Mouse (Mus musculus) mesoderm, embryonic 11.5 days (tissue): ENCODE measurements at regions not wholly inside any gene's neighbourhood (a gene's known extent, or its start where the extent isn't known, plus 50 kb on each side); places are given as distances from the start of the nearest gene placed in this dataset.

ENCODE experiments used
- DNase-seq: peaks from one replicate; pipeline ENCODE4 v3.0.0-alpha.2; 2012; ENCODE audit warnings: low read depth, low spot score

DNA sequence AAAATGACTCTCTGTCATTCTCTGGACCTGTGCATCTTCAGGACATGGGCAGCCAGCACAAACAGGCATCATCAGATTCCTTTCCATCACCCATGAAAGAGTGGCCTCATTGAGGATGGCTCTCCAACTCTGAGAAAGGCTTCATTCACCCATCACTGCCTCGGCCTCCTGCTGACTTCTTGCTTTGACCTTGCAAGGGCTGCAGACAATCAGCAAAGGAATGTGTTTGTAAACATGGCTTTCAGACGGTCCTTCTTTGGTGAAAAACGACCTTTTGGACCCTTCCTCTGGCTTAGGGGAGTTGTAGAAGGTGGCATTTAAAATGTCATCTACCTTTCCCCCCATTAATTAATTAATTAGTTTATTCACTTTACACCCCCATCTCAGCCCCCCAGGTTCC lies 134.3 kb downstream of the Moxd1 start:
- DNase-seq: no peak

DNA sequence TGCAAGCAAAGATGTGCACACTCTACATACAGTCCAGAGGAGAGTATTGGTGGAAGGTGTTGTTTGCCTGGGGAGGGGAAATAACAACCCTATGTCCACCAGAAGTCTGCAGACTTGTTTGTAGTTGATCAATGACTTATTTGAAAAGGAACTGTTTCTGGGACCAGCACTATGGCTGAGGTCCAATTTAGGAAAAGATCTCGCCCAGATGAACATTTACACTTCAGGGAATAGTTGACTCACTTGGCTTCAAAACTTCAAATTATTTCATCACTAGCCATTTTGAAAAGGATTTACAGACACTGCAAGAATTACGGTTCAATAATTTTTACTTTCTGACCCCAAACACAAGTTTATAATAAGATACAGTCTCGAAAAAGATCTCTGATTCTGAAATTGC lies 138.1 kb downstream of the Moxd1 start:
- no peak for DNase-seq

DNA sequence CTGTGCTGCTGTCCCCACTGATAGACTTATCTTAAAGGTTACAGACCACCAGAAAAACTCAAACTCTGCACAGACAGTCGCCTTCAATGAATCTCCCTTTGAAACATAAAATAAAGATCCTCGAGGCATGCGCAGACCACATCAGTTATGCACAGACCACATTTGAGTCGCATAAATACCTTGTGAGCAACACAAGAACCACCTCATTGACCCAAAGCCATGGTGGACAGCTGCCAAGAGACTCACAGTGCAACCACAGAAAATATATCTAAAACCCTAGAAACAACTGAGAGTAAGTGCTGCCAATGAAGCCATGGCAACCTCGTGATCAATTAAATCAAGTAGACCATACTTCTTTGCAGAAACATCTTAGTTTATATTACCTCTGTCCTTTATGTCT lies 142.1 kb downstream of the Moxd1 start:
- peak; percentile 27 for DNase-seq

GRCm38 (mm10) chr10:24367010-24367409 lies 143.7 kb downstream of the Moxd1 start:
- no peak for DNase-seq

DNA sequence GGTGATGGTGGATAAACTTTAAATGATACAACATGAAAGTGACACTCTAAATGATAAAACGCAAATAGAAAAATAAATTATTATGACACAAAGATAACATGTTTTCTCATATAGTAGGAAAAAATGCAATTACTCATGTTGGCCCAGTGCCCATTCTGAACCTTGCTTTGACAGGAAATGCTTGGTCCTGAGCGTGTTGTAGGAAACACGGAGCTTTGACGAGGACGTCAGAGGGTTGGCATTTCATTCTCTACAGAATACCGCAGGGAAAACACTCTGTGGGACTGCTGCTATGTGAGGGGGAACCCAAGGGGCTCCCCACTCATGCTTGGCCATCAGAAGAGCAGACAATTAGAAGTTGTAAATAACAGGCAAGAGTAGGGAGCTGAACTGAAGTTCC lies 150.6 kb downstream of the Moxd1 start:
- DNase-seq: no peak

DNA sequence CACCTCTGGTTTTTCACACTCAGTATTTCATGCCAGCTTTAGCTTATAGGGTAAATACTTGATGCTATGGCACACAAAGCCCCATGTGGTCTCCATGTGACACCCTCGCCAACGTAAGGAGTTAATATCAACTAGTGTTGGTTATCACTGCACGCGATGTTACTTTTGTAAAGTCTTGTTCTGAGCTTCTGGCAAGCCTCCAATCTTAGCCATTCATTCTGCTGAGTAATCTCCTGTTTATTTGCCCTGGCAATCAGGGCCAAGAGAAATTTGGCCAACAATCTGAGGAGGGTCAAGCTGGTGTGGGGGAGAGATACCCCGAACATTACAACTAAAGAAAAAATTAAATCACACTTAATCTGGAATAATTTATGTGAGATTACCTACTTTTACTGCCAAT lies 156.0 kb downstream of the Moxd1 start:
- no peak for DNase-seq

DNA sequence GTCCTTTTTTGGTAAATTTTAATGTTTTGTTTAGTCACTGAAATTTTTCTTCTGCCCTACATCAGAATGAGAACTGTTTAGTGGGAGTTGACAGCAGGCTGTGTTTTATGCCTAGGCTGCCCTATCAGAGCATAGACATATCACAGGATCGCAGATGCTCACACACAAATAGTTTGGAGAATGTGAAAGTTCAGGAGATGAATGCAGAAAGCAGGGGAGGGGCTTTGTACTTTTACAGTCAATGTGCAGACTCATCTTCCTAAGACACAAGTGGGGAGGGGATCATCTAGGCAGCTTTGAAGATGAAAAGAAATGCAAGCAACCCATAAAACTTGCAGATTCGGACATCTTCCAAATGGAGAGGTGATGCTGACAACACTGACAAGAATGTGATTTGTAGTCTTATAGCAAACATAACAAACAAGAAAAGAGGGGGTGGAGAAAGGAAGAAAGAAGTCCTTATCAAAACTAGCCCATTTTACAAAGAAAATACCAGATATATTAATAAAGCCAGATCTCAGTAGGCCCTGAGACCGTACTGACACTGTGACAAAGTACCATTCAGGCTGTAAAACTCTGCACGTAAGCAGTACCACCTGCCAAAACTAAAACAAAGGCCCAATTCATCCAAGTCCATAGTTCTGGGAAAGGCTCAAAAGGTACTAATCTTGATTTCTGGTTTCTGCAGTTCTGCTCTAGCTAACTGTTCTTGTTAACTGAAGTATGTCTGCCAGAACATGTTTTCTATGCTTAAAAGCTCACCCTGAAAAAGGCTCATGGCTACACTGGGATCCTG lies 157.4 kb downstream of the Moxd1 start:
- DNase-seq: no peak

GRCm38 (mm10) chr10:24381917-24382316 lies 158.6 kb downstream of the Moxd1 start:
- DNase-seq: peak; percentile 34

GRCm38 (mm10) chr10:24384061-24384460 lies 160.7 kb downstream of the Moxd1 start:
- DNase-seq: no peak

- no peak for DNase-seq
Observed at GRCm38 (mm10) chr10:24388229-24388628, 164.9 kb downstream of the Moxd1 start.

GRCm38 (mm10) chr10:24391039-24391438 lies 167.7 kb downstream of the Moxd1 start:
- DNase-seq: no peak

GRCm38 (mm10) chr10:24392066-24392465 lies 168.7 kb downstream of the Moxd1 start:
- DNase-seq: no peak

- peak; percentile 23 for DNase-seq
Observed at GRCm38 (mm10) chr10:24395999-24396784, 172.9 kb downstream of the Moxd1 start.

GRCm38 (mm10) chr10:24397125-24397524 lies 173.8 kb downstream of the Moxd1 start:
- DNase-seq: no peak

DNA sequence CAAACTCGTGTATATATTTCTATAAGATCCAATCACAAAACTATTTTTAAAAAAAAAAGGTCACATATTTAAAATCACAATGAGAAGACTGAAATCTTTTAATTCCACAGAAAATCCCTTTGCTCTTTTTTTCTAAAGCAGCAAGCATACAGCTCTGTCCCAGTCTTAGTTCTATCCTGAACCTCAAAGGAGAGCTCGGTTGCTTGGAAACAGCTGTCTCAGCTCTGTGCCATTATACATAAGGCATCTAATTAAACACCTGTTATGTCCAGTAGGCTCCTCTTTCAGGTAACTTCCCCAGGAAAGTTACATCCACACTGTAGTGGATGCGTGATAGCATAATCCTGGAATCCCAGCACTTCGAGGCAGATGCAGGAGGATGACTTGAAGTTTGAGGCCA lies 181.5 kb downstream of the Moxd1 start:
- no peak for DNase-seq

DNA sequence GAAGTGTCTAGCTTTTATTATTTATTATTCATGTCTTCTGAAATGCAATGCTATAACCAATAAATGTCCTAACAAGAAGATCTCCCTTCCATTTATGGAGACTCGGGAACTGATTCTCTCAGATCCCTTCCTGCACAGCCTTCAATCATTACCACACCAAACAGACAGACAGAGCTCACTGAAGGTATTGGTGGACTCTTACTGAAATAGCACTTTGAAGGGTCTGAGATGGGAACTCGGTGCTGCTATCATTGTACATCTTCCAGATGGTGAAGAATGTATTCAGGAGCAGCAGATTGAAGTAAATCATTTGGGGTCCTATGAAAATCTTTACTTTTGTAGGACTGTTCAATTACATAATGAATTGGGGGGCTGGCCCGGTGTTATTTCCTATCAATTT lies 183.6 kb downstream of the Moxd1 start:
- no peak for DNase-seq

DNA sequence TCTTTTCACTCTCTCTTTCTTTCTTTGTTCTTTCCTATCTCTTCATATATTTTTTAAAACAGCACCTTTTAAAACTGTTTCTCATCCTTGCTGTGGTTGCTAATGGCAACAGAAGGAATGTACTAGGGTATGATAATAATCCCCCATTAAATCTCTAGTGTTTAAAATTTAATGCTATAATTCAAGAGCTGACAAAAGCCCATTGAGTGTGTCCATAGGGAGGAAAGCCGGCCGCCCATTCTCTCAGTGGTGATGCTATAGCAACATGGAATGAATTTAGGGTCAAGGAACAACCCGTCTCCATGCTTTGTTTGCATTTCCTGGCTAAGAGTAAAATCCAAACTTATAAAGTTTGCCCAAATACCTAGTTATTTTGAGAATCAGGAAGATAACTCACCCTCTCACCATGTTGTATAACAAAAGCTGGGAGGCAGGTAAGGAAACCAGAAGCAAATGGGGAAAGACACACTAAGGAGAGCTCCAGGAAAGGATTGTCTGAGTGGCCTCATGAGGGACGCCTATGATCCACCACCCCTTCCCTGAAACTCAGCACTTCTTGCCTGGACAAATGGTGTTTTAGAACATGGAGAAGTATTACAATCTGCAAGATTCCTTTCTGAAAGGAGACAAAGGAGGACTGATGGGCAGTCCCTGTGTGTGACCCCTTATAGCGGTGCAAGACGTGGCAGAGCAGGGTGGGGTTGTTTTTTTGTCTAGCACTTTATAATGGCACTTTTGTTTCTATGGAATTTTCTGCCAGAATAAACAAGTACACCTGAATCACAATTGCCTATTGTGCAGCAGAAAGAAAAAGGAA lies 184.3 kb downstream of the Moxd1 start:
- DNase-seq: peak; percentile 61

GRCm38 (mm10) chr10:24409976-24410375 lies 185.3 kb upstream of the Ccn2 start:
- DNase-seq: peak; percentile 44

DNA sequence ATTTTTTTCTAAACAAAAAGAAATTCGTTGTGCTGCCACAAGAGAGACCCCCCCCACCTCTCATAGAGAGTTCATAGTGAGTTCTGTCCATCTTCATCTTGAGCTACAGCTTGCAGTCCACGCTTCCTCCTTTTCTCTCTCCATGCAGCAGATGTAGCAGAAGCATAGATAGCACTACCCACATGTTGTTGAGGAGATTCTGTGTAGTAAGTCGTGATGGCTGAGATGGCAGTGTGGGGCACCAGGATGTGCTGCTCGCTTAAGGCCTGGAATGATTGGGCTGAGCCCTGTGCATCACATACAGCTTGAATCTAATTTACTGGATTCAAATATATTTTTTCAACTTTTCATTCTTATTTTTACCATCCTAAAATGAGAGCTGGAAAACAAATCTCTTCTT lies 184.4 kb upstream of the Ccn2 start:
- no peak for DNase-seq

GRCm38 (mm10) chr10:24422498-24423160 lies 172.6 kb upstream of the Ccn2 start:
- no peak for DNase-seq

- DNase-seq: no peak
Observed at GRCm38 (mm10) chr10:24433737-24434367, 161.4 kb upstream of the Ccn2 start.
